Mouse (Mus musculus) naive thymus-derived CD4-positive, alpha-beta T cell, adult 2 months (primary cell): ENCODE measurements at regions not wholly inside any gene's neighbourhood (a gene's known extent, or its start where the extent isn't known, plus 50 kb on each side); places are given as distances from the start of the nearest gene placed in this dataset.

Experiments
- DNase-seq: peaks from one replicate; pipeline ENCODE4 v3.0.0-alpha.2; 2011; ENCODE audit warnings: low read depth

DNA sequence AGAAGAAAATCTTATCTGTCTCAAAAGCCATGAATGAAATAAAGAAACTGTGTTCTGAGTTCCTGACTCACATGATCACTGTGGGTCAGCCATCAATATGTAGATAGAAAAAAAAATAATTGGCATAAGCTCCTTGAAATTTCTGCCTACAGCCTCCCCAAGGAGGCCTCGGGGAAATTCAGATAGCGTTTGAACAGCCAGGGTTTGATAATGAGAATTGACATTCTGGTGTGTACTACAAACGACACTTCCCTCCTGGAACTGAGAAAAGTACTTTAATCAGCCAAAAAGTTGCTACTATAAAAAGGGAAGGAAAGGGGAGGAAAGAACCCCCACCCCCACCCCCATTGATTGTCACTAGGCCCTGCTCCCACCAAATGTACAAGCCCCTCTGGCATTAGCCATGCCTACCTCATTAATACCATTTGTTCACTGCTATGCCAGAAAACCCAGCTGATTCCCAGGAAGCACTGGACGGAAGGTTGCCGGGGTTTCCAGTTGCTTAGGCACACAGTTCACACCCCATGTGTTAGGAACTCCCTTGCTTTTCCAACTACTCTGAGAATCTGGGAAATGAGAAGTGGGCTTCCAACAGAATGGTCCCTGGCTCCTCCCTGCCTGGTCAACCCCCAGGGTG lies 78.4 kb upstream of the Klf7 start:
- no peak for DNase-seq

DNA sequence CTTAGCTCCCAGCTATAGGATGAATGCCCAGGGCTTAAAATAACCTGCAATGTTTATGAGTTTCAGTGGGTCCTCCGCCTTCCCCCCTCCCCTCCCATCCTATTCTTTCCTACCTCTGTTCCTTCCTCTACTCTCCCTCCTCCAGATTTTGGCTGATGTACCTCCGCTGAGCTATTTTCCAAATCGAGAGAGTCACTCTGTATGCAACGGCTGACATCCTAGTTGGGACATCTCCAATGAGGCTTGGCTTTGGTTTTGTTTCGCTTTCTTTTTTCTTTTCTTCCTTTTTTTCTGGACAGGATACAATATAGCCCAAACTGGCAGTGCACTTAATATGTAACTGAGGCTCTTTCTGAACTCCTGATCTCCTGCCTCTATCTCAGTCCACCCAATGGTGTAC lies 76.7 kb upstream of the Klf7 start:
- DNase-seq = no peak

DNA sequence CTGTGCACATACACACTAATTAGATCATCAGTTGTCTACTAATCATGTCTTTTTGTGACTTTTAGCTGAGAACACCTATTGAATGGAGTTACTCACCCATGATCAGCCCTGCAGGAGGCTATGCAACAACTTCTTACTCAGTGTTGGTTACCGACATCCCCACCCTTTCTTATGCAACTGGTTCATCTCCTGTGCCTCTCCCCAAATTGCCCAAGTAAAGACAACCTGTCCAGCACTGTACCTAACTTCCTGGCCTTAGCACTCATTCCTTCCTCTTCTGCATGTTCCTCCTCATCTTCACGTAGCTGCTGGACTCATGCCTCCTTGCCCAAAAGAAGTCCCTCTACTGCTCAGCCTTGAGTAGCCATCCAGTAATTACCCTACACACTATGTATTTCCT lies 76.2 kb upstream of the Klf7 start:
- no peak for DNase-seq

DNA sequence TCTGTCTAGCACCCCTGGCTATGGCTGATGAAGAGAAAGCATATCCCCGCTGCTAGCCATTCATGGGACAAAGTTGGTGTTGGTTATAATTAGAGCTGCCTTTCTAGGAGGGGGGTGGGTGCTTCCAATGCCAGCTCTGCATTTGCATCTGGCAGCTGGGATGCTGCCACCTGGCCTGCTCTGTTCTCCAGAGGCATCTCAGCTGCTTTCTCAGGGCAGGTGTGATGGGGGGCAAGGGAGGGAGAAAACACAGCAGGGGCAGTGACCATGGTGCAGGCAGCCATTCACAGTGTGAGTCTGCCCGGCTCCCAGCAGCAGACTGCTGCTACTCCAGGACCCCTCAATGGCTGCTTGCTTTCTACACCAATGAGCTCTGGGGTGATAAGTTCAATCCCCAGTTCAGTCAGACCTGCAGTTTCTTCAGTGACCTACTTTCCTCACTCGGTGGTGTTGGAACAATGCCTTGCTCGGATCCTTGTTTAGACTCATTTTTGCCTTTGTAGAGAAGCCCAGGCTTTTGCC lies 73.9 kb upstream of the Klf7 start:
- DNase-seq = no peak

DNA sequence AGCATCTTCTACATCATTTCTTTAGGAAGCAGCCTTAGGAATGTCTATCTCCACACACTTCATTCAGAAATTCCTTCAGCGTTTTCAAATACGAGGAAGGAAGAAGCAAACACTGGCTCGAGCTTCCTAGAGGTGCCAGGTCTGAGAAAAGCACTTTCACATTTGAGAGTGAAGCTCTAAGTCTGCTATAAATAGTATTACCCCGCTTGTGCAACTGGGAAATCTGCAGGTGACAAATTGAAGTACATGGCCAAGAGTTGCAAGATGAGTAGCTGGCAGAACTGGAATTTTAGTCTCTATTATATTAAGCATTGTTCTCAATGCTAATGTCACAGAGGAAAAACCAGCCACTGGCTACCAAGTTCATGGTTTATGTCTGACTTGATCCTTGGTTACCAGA lies 73.2 kb upstream of the Klf7 start:
- DNase-seq = no peak

DNA sequence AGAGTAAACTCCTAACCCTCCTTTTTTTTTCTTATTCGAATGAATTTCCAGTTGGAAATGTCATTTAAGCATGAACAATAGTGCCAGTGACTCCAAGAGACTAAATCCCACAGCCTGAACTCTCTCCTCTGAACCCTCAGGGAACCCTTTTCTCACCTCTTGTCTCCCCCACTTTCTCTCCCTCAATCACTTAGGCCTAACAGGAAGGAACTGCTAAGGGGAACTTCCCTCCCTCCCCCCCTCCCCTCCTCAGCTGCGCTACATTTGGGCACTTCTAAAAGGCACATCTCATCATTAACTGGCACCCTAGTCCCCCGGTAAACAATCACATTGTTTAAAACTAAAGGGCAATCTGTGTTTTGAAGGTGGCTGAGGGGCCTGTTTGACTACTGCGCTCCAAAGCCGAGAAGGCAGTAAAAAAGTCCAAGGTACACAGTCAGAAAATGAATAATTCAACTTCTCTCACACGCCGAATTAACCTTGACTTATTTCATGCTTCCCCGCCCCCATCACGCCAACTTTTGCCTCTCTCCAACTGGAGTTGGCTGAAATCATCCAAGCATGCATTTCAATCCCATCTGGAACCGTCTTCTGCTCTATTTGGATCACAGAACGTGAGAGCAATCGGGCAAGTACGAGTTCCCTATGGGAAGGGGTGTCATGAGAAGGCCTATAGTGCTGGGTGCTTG lies 71.2 kb upstream of the Klf7 start:
- DNase-seq = peak; percentile 26

DNA sequence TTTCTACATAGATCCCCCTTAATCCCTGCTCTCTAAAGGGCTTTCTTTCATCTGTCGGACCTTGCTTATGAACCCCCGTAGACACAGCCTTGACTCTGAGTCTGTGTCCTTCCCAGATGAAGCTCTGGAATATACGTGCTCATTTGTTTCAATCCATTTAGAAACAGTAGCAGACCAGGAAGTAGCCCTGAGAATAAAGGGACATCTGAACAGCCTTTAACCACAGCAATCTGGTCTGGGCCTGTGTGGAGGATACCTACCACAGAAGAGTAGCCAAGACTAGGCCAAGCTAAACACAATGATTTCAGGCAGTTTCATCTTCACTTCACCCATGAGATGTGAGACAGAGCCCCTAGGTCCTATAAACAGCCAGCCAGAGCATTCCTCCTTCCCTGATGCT lies 70.7 kb upstream of the Klf7 start:
- DNase-seq = no peak

DNA sequence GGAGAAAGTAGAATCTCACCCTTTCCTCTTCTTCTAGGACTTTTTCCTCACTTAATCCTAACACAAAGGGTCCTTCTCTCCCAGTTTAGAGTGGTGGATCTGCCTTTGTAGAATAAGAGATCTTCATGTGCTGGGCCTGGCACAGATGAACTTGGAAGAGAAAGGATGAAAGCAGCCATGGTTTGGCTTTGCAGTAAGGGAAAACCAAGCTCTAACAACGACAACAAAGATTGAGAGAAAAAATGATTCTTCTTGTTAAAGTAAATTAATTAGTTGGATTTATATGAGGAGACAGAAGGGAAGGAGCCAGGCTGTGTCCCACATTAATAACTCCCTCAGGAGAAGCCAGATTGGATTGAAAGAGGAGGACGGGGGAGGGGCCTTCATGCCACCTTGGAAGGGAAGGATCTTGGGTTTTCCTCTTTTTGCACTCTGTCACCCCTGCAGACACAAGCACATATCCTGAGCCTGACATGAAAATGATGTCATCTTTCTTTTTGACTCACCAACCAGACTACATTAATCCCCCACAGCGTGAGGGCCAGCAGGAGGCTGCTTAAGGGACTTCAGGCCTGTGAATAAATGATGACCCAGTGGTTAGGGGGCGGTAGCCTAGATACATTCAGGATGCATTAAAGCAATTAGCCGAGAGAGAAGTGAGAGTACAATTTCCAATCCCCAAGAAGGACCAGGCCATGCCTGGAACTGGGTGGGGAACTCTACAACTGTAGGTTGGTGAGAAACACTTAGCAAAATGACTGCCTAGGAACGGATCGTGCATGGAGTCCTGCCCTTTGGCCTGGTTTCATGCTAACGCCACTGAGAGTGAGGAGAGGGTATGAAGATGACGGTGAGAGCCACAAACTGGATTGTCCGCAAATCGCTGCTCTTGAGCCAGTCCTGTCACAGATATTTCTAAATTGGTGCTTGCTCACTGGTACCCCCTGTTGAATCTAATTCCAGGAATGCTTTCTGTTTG lies 69.4 kb upstream of the Klf7 start:
- no peak for DNase-seq

DNA sequence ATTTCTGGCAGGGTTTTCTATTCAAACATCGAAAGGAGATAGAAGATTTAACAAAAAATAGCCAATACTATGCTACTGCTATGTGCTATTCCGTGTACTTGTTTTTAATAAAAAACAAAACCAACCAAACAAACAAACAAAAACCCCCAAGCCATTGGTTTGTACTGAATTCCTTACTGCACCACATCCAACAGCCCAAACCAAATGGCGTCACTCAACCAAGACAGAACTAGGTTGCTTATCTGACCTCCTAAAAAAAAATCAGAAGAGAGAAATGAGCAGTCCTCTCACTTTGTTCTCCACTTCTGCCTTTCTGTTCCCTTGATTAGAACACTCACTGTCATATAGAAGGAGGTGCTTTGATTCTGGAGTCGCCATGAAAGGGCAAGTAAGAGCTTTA lies 68.6 kb upstream of the Klf7 start:
- DNase-seq = no peak

DNA sequence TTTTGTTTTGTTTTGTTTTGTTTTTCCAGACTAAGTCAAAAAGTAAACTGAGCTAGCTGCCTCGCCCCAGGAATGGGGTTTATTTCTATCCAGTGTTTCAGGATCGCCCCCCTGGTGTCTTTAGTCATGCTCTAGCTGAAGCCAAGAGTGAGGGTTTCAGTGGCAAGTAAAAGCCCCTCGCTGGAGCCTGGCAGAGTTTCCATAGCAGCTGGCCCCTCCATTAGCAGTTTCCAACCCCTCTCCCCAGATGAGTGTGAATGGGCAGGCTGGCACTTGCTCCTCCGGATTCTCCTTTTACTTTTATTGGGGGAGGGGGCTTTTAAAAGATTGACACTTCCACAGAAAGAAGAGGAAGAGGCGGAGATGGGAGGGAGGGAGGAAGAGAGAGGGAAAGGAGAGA lies 68.0 kb upstream of the Klf7 start:
- DNase-seq = no peak

DNA sequence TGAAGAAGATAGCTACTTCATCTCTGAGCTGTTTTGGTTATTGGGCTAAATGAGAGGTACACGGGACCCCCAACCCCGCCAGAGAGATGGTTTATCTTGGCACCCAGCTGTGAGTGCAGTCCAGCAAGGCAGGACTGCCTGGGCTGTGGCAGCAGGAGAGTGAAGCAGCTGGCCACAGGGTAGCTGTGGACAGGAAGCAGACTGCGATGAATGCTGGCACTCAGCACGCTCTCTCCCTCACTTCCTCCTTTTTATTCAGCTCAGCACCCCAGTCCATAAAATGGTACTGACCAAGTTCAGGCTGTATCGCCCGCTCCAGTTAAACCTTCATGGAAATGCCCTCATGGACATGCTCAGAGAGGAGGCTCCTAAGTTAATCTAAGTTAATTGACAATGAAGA lies 67.4 kb upstream of the Klf7 start:
- DNase-seq = no peak

DNA sequence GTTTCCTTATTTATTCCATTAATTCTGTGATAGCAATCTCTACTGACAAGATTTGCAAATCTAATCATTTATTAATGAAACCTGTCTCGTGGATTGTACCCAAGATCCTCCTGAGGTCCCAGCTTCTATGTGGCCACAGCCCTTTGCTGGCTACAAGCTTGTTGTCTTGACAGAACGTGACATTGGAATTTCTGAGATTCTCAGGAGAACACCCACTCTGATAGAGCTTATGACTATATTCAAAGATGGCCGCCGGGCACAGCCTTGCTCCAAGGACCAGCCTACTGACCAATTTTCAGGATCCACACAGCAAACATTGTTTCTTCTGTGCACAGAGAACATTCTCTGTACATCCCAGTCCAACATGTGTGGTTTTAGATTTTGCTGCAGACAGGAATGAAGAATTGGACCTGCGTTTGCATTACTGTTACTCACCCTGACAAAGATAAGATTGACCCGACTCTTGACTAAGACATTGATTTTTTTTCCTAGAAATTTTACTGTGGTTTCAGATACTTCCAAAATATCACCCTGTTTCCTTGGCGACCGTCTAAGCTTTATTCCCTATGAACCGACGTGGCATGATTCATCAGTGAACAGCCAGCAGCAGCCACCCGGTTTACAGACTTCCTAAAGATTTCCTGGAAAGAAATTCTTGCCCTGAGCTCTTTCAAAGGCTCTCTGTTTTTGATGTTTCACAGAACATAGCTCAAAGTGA lies 65.9 kb upstream of the Klf7 start:
- DNase-seq = no peak

DNA sequence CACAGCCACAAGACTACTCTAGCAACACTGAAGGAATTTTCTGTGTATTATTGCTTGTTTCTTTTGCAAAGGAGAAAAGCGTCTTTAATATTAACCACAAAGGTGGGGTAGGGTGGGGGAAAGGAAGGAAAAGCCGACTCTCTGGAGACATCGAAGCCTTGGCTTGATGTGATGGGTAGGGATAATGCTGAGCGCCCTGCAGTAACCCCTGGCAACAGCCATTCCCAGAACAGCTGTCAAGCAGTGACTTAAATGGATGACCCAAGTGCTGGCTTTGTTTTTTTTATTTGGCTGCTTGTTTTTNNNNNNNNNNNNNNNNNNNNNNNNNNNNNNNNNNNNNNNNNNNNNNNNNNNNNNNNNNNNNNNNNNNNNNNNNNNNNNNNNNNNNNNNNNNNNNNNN lies 51.6 kb upstream of the Klf7 start:
- no peak for DNase-seq

DNA sequence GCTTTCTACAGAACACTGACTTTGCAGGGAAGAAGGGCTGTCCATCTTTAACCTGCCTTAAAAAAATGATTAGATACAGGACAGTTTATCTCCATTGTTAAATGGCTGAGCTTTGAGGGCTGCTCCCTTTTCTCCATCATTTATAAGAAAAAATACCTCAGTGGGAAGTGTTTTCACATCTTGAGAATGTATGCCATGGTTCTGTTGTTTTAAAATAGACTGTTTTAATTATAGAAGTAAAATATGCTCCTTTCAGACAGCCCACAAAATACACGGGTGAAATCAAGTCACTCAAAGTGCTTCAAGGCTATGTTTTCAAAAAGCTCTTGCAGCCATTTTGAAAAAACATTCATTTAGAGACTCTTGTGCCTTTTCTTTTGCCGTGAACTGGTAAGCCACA lies 50.0 kb upstream of the Klf7 start:
- no peak for DNase-seq
